Mouse (Mus musculus) megakaryocyte progenitor cell, adult 5-6 weeks (primary cell): ENCODE results near the gene Was. TPM values are rescaled to one million over a fixed set of nuclear protein-coding genes. Genes with fewer than 3 reads are reported as not detected.
"Not testable (repeated sequence)": the region's sequence is repeated elsewhere in the genome, so short reads cannot be mapped to it uniquely, and the experiment has no call there.

ENCODE experiments used
- ATAC-seq: replicated peaks from 2 replicates; pipeline ENCODE4 v1.8.0; 2016; ENCODE audit warnings: mild to moderate bottlenecking, moderate TSS enrichment, inconsistent platforms; ENCODE audit not compliant: poor library complexity
- total RNA-seq, 2 experiments: library from RNA; stranded (forward) in 1 of 2; stranded (reverse) in 1 of 2; fragments of 157-497, 149-512 nt in 1 of 2; fragments of 200-1000 nt in 1 of 2; gene quantifications; 2 replicates each; pipeline versions ENCODE4 v1.2.3 to v1.2.4; 2015 to 2017

Was gene
- total RNA-seq (2015) = 73.0 and 75.7 TPM in 2 replicates
- 98.9 and 103 TPM in 2 replicates for total RNA-seq (2017)

DNA sequence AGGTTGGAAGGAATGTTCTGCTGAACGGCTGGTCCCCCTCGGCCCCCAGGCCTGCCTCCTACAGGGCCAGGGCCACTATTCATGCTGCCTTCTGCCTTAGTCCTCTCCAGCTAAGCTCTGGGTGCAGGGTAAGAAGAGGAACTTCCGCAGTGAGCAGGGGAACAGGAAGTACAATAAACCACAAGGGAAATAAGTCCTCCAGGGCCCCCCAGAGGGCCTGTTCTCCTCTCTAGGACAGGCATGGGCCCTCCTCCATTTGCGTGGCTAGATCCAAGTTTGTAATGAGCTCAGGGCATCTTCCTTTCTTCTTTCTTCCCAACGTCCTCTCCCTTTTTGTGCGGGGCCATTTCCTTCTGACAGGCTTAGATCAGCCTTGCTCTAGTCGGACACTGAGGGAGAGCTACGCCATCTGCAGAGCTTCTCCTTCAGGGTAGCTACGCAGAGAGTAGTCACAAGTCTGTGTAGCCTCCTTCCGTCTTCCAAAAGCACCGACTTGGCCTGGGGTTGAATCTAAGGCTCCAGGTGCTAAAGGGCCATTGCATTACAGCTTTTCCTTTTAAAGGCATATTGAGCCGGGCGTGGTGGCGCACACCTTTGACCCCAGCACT lies at the start of gene Was:
TSS of gene Was (minus strand) at position 153 of the 608 bp plus-strand sequence.
- ATAC-seq = peak; percentile 98

DNA sequence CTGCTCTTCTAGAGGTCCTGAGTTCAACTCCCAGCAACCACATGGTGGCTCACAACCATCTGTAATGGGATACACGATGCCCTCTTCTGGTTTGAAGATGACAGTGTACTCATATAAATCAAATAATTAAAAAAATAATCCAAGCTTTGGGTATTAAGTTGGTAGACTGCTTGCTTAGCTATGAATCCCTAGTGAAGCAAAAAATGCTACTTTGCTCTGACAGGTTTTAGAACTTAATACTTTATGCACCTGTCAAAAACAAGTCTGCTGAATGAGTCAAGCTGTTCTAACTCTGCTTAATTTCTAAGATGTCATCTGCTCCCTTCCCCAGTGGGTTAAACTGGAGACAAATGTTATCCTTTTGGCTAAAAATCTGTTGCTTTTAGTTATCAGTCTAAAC lies 49.2 kb upstream of the Was start:
- no peak for ATAC-seq

DNA sequence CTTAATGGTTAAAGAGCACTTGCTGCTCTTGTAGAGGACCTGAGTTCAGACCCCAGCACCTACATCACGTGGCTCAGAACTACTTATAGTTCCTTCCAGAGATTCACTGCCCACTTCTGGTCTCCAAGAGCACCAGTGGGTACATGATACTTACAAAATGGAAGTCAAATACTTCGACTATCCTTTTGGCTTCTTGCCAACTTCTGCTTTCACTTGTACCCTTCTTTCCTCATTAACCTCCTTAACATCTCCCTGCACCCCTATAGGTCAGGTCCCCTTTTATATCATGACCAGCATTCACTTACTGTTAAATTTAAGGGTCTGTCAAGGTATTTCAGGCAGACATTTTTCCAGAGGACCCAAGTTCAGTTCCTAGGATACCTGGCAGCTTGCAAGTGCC lies 45.6 kb upstream of the Was start:
- no peak for ATAC-seq

DNA sequence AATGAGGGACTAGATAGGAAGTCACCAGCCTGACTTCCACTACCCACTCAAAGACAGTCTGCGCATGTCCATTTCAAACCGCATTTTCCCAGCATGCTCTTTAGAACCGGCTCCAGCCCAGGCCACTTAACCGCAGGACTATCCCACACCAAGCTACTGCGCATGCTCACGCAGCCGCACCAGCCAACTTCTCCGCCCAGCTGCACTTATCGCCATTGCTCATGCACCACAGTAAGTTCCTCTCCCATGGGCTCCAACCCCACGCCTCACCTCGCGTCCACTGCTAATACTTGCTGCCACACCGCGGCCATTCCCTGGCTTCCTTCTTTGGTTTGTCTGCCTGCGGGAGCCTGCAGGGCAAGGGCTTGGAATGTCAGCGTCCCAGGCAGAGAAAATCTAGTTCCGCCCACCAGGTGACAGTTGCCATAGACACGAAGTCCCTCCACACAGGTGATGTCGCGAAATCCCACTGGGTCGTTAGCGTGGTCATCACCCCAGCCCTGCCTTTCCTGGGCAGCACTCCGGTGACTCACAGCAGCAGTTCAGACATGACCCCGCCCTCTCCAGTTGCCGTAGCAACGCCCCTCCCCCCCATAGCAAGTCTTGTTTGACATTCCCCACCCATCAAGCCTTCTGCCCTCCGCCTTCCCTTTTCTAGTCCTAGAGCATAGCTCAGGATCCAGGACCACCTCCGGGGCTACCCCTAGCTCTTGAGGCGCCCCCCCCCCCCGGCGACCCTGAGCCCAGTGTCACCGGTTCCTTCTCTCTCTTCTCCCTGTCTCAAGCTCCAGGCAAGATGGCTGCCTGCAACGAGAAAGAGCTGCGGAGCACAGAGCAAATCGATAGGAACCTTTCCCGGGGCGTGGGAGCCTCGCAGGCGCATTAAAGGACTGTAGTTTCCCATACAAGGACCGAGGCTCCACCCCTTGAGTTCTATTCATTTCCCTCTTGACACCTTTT lies 42.0 kb upstream of the Was start, which contains the start of gene Wdr13:
TSS of gene Wdr13 (minus strand) at position 876 of the 960 bp plus-strand sequence.
- ATAC-seq = peak; percentile 83

DNA sequence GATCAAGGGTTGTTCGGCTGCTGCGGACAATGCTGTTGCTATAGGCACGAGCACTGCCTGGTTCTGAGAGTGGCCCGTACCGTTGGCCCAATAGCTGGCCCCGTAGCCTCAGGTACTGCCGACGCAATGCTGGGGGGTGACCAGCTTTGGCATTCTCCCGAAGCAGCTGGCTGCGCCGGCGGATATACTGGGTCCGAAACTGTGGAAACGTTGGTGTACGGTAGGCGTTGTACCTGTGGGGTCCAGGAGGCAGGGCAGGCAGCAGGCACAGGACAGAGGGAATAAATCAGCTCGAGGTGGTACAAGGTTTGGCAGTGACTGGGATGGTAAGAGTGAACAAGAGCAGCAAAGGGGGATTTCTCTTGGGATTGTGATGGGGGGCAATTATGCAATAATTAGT lies 41.1 kb upstream of the Was start:
- ATAC-seq = no peak

DNA sequence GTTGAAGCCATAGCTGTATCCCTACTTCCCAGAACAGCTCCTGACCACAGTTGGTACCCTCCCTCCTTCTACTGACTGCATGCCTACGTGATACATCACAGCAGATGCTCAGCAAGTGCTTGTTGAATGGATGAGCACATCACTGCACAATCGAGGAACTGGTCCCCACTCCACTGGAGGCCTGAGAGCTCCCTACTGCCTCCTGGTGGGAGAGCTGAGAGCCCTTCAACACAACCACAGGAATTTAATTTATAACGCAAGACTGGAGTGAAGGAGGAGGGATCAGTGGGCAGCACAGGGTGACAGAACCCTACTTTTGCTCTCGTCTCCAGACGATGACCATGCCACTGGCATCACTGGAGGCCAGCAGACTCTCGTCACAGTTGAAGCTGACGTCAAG lies 34.9 kb upstream of the Was start:
- peak; percentile 68 for ATAC-seq

DNA sequence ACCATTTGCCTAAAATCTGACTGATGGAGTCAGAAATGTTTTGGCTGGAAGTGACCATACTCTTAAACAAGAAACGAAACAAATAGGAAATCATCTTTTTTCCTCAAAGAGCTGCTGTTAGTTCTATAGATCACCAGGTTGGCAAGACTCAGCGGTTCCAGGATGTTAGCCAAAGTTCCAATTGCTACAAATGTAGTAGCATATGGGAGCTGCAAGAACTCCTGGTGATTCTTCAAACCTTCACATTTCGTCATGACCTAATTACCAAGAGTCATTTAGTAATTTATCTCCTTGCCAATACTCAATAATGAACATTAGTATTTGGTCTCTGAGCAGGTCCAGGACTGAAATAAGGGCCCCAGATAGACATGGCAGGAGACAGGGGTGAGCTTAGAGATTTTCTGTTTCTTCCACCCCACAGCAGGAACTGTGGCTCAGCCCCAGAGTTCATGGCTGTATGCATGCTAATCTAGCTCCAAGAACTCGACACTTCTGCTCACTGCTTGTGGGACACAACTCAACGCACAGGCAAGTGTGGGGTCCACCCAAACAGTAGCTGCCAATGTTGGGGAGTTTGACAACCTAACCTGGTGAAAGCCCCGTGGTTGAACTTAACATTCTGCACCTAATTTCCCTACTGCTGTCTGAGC lies 33.6 kb upstream of the Was start:
- no peak for ATAC-seq

DNA sequence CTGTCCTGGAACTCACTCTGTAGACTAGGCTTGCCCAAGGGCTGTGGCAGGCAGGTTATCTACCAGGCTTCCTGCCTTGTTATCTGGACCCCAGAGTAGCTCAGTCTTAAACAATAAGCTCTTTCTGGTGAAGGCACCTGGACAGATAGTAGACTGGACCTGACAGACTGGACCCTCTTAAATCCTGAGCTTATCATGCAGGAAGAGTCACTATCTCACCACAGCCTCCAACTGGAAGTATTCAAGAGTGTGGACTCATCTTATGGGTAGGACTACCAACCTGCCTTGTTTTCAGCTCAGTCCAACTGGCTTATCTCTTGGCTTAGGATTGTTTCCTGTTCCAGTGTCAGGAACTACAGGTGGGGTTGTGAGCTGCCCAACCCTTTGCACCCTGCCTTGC lies 27.0 kb upstream of the Was start:
- peak; percentile 34; the same call in 1 of the 2 replicates for ATAC-seq

DNA sequence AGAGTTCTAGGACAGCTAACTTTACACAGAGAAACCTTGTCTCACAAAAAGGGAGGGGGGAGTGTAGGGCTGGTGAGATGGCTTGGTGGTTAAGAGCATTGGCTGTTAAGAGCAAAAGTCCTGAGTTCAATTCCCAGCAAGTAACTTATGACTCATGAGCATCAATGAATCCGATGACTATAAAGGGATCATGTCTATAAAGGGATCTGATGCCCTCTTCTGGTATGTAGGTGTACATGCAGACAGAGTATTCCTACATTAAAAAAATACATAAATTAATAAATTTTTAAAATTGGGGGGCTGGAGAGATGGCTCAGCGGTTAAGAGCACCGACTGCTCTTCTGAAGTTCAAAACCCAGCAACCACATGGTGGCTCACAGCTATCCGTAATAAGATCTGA lies 25.0 kb upstream of the Was start:
- peak; percentile 39; the same call in 1 of the 2 replicates for ATAC-seq

DNA sequence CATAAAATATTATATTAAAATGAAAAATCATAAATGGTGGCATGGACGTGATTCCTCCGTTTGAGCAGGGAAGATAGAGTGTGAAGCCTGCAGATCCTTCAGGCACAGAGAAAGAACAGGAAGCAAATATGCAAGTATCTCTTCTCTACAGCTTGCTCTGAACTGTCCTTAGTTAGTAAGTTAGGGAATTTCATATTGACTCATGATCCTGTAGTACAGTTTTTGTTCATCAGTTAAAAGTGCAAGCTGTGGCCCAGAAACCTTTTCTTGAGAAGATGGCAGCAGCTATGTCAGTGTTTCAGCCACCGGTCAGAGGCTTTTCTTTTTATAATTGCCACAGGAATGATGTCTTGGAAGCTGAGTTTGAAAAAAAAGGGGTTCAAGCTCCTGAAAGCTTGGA lies 14.7 kb upstream of the Was start:
- ATAC-seq = no peak

DNA sequence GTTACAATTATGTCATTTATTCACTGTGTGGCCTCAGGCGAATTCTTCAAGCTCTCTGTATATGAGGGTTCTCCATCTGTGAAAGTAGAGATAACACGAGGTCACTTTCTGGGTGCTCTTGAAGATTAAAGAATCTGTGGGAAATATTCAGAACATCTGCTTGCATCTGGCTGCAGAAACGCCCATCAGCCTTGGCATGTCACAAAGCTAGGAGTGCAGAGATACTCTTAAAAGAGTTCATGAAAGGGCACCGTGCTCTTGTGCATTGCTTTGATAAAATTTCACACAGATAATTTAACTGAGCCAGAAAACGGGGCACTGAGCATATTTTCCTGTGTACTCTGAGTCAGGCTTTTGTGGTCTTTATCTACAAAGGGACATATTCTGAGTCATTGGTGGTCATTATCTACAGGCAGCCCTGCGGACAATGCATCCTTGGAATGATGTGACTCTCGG lies 11.9 kb upstream of the Was start:
- ATAC-seq = peak; percentile 94

DNA sequence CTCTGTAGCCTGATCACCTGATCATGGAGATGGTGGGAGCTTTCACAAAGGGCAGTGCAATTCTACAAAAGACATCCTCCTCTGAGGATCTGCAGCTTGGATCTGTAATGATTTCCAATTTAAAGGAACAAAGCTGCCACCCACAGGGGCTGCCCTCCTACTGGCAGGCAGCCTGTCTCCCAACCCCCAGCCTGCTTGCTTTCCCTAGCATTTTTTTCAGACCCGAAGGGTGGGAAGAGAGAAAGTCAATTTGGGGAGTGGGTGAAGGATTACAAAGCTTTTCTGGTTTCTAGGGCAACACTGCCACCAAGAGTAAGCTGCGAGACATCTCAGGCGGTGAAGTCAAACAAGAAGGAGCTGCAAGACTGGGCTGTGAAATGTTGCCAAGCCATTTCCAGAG lies 10.7 kb upstream of the Was start:
- no peak for ATAC-seq

DNA sequence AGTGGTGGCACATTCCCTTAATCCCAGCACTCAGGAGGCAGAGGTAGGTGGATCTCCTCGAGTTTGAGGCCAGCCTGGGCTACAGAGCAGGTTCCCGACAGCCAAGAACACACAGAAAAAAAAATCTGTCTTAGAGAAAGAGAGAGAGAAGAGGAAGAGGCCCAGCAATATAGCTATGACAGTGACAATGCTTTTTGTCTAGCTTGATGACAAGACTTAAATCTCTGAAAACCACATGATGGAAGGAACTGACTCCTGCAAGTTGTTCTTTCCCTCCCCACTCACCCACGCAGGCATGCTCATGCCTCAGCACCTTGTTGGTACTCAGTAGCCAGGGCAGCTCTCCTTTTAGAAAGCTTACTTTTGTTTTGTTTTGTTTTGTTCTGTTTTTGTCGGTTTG lies 9.1 kb upstream of the Was start:
- no peak for ATAC-seq

DNA sequence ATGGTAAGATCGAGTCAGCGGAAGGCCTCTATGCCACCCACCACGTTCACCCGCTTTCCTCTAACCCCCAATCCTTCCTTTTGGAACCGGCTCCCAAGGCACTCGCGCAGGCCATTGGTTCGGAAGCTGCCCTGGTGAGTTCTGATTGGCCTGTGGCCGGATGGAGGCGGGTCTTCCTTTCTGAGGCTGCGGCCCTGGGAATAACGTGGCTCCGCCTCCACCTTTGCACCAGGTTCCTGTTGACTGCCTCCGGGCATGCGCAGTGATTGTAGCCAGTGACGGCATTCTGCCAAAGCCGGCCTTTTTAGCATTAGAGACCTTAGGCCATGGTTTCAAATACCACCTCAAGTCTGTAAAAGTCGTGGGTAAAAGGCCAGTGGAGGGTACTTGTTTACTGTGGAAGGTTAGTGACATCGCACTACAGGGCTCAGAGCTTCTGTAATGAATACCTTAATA lies 6.5 kb upstream of the Was start:
- peak; percentile 95 for ATAC-seq

DNA sequence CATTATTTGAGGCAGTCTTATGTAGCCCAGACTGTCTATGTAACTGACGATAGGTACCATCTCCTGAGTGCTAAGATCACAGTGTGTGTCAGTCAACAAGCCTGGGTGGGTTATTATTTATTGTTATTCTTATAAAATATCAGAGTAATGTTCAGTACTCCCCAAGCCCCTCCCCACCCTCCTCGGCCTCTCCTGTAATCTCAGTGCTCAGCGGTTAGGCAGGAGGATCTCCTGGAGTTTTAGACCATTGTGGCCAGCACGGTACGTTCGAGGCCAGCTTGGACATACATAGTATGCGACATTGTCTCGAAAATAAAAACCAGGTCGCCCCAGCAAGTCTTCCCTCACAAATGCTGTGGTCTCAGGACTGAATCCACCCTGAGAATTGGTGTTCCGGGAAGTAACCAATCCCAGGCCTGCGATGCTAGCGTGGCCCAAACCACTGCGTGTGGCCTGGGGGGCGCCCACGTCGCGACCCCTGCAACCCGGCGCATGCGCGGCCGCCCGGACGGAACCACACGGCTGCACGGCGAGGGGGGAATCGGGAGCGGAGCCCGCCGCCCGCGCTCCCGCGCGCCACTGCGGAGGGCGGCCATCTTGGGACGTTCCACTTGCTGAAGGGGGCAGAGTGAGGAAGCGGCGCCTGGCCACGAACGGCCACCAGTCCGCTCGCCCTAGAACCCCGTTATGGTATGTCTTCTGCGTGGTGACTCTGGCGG lies 5.9 kb upstream of the Was start:
- peak; percentile 86 for ATAC-seq

DNA sequence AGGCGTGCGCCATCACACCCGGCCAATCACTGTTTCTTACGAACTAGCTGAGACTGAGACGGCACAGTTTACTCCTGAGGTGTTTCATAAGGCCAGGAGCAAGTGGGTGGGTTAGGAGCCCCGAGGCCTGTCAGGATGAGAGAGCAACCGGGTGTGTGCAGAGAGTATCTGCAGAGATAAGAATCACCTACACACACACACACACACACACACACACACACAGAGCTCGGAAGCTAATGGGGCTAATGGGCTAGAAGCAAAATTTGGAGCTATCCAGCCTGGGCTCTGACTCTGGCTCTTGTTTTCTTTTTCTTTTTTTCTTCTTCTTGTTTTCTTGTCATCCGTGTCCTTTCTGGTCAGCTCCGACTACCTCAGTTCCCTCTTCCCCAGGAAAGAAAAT lies 5.2 kb upstream of the Was start:
- no peak for ATAC-seq

DNA sequence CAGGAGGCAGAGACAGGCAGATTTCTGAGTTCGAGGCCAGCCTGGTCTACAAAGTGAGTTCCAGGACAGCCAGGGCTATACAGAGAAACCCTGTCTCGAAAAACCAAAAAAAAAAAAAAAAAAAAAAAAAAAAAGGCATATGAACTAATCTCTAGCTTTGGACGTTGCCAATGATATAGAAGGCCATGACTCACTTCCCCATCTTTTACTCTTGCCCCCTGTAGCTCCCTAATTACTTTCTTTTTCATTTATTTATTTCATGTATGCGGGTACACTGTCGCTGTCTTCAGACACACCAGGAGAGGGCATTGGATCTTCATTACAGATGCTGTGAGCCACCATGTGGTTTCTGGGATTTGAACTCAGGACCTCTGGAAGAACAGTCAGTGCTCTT lies 653 bp upstream of the Was start:
- ATAC-seq = not testable (repeated sequence)

DNA sequence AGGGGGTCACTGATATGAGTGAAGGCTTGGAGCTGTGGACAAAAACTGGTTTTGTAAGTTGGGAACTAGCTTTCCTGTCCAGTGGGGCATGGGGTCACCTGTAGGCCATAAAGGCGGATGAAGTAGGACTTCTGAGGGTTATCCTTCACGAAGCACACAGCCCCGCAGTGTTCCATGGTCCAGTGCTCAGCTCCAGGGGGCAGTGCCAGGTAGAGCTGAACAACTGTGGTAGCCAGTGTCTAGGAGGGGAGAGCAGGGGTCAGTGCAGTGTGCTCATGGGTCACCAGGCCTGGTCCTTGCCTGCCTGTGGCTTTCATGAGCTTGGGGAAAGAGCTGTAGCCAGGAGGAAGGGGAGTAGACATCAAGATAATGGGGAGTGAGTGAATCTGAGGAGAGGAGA lies 552 bp downstream of the Was start:
- ATAC-seq = peak; percentile 6; the same call in 1 of the 2 replicates

DNA sequence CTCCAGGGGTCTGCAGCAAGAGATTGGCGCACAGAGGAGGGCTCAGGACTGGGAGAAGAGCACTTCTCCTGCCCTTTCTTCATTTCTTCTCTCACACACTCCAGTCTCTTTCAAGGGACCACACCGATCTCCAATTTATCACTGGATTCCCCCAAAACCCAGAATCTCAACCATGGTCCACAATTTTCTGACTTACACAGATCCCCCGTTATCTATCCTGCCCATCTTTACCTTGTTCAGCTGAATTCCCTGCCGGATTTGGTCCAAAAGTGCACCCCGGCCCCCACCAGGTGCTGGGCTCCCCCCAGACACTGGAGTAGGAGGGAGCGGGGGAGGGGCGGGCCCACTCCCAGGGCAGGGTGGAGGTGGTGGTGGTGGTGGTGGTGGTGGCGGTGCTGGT lies 4.7 kb downstream of the Was start:
- no peak for ATAC-seq

DNA sequence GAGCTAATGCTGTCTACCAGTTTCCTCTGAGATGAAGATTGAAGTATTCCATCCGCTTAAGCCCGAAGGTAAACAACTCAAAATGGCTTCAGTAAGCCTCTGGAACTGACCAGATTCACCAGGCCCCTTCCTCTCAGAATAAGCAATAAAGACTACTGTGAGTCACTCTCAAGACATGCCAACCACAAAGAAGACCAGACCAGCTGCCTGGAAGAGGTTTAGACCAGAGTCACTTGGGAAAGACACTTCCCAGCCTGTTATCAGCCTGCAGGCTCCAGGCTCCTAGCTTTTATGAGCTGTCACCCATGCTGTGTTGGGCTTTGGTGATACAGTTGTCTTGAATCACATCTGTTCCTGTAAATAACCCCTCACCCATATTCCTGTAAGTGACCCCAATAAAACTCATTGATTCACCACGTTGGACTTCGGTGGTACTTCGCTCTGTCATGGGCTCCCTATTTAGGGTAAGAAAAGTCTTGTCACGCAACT lies 5.5 kb downstream of the Was start:
- ATAC-seq = no peak

DNA sequence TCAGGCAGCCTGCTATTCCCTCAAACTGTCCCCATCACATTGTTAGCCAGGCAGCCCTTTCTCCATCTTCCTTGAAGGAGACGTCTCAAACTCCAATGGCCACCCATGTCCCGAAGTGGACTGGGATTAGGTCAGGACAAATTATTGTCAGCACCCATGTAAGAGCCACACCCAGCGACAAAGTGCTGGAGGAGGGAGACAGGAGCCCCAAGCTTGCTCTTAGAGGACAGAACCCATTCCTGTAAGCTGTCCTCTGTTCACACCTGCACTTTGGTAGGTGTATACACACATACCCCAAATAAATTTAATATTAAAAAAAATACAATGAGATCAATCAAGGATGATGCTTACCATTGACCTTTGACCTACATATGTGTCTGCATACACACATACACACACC lies 15.2 kb downstream of the Was start:
- ATAC-seq = no peak
